Mouse (Mus musculus): ENCODE measurements at regions not wholly inside any gene's neighbourhood (a gene's known extent, or its start where the extent isn't known, plus 50 kb on each side); places are given as distances from the start of the nearest gene placed in this dataset.

GRCm38 (mm10) chr14:112142668-112143067 lies 467.8 kb downstream of the Slitrk5 start:
- no peaks in the 10 kb centered on the region for H3K4me1 ChIP-seq (ENCODE audit: insufficient read depth)
- no peaks in the 10 kb centered on the region for H3K36me3 ChIP-seq (ENCODE audit: insufficient read depth)
- no peak for DNase-seq
- no peak overlapping the region for H3K4me2 ChIP-seq (ENCODE audit: low read depth)
- 88% methylated on average over 4 of the region's 4 CpGs for WGBS
- no peaks in the 10 kb centered on the region for H3K27me3 ChIP-seq (ENCODE audit: insufficient read depth, low read length)
- H3K9ac ChIP-seq: no peak overlapping the region
- no peak overlapping the region for H3K4me3 ChIP-seq (ENCODE audit: low read depth, low read length)
- no peak overlapping the region for H3K27ac ChIP-seq (ENCODE audit: low read depth, low read length)
- ATAC-seq: no peak
- TF ChIP-seq CTCF (IDR thresholded peaks at IDR 0.05; ENCODE audit: low read depth): no peak
- H3K9me3 ChIP-seq (ENCODE audit: low read length): no peaks in the 10 kb centered on the region

GRCm38 (mm10) chr14:112153950-112154349 lies 479.1 kb downstream of the Slitrk5 start:
- DNase-seq (peak; percentile 41), ATAC-seq (no peak)
- no peak for TF ChIP-seq CTCF (IDR thresholded peaks at IDR 0.05; ENCODE audit: low read depth)
- Histone ChIP-seq H3K9me3 (ENCODE audit: low read length) (no peaks in the 10 kb centered on the region), H3K9ac (no peak overlapping the region), H3K4me2 (ENCODE audit: low read depth) (no peak overlapping the region), H3K4me1 (ENCODE audit: insufficient read depth) (no peaks in the 10 kb centered on the region), H3K36me3 (ENCODE audit: insufficient read depth) (no peaks in the 10 kb centered on the region), H3K27ac (ENCODE audit: low read depth, low read length) (no peak overlapping the region), H3K27me3 (ENCODE audit: insufficient read depth, low read length) (no peaks in the 10 kb centered on the region), H3K4me3 (ENCODE audit: low read depth, low read length) (no peak overlapping the region)
- 43% methylated on average over 3 of the region's 3 CpGs for WGBS

Data from forebrain, postnatal 0 days (tissue).